Mouse (Mus musculus) olfactory bulb, adult 2 months (tissue): ENCODE measurements around the gene A730061H03Rik.

ENCODE experiments used
- CTCF ChIP-seq: fragments of 200-500 bp; IDR thresholded peaks from 2 replicates; pipeline ENCODE4 v1.5.1; 2012; ENCODE audit warnings: low read depth, mild to moderate bottlenecking, low read length, moderate library complexity; ENCODE audit not compliant: insufficient read depth
- POLR2A ChIP-seq: fragments of 200-500 bp; IDR thresholded peaks from 2 replicates; pipeline ENCODE4 v1.6.1; 2012; ENCODE audit warnings: mild to moderate bottlenecking, low read depth, low read length, moderate library complexity; ENCODE audit not compliant: insufficient read depth

DNA sequence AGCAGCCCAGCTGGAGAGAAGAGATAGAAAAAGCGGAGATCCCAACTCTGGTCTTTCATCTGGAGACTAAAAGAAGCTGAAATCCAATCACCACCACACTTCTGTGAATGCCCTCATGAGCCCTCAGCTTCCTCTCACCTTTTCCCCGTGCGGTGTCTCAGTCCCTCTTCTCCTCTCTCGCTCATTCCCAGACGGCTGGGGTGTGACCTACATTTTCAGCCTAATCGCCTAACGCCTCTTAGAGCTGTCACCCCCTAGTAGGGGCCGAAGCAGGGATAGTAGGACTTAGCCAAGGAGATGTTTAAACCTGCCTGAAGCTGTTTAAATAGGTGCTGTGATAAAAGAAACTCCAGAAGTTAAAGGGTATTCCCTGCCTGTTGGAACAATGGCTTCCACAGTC, 35.4 kb downstream of the A730061H03Rik start, which contains the start of gene Nrl:
- TF ChIP-seq CTCF (no peak), POLR2A (no peak)
